Mouse (Mus musculus): Measurements from ENCODE around the gene Gm1113.

The Gm1113 gene

GRCm38 (mm10) chr9:35529141-35529540 lies 11.1 kb upstream of the Gm1113 start:
- no peak for DNase-seq (ENCODE audit: low spot score)

- DNase-seq (ENCODE audit: low spot score), result peak; percentile 29
Observed at GRCm38 (mm10) chr9:35523941-35524411, 5.9 kb upstream of the Gm1113 start.

- no peak for DNase-seq (ENCODE audit: low spot score)
Observed at GRCm38 (mm10) chr9:35523541-35523940, 5.5 kb upstream of the Gm1113 start.

GRCm38 (mm10) chr9:35522821-35523515 lies 4.9 kb upstream of the Gm1113 start:
- no peak for DNase-seq (ENCODE audit: low spot score)

- no peak for DNase-seq (ENCODE audit: low spot score)
Observed at GRCm38 (mm10) chr9:35522241-35522640, 4.2 kb upstream of the Gm1113 start.

GRCm38 (mm10) chr9:35520631-35521348 lies 2.7 kb upstream of the Gm1113 start:
- DNase-seq (ENCODE audit: low spot score), result no peak

- DNase-seq (ENCODE audit: low spot score), result no peak
Observed at GRCm38 (mm10) chr9:35516711-35517110, 1.4 kb downstream of the Gm1113 start.

- no peak for DNase-seq (ENCODE audit: low spot score)
Observed at GRCm38 (mm10) chr9:35516182-35516581, 1.9 kb downstream of the Gm1113 start.

GRCm38 (mm10) chr9:35513900-35514299 lies 4.2 kb downstream of the Gm1113 start:
- DNase-seq (ENCODE audit: low spot score), result no peak

GRCm38 (mm10) chr9:35508234-35508633 lies 9.8 kb downstream of the Gm1113 start:
- DNase-seq (ENCODE audit: low spot score), result no peak

GRCm38 (mm10) chr9:35502361-35503000 lies 15.6 kb downstream of the Gm1113 start:
- no peak for DNase-seq (ENCODE audit: low spot score)

- no peak for DNase-seq (ENCODE audit: low spot score)
Observed at GRCm38 (mm10) chr9:35499946-35500345, 18.1 kb downstream of the Gm1113 start.

- no peak for DNase-seq (ENCODE audit: low spot score)
Observed at GRCm38 (mm10) chr9:35495471-35495870, 22.6 kb downstream of the Gm1113 start.

GRCm38 (mm10) chr9:35494937-35495336 lies 23.1 kb downstream of the Gm1113 start:
- no peak for DNase-seq (ENCODE audit: low spot score)

- DNase-seq (ENCODE audit: low spot score), result no peak
Observed at GRCm38 (mm10) chr9:35493733-35494092, 24.4 kb downstream of the Gm1113 start.

- no peak for DNase-seq (ENCODE audit: low spot score)
Observed at GRCm38 (mm10) chr9:35493033-35493732, 24.9 kb downstream of the Gm1113 start.

GRCm38 (mm10) chr9:35491109-35491866 lies 26.8 kb downstream of the Gm1113 start:
- DNase-seq (ENCODE audit: low spot score), result no peak

GRCm38 (mm10) chr9:35488496-35488895 lies 29.6 kb downstream of the Gm1113 start:
- DNase-seq (ENCODE audit: low spot score), result no peak

- no peak for DNase-seq (ENCODE audit: low spot score)
Observed at GRCm38 (mm10) chr9:35486616-35487015, 31.5 kb downstream of the Gm1113 start.

GRCm38 (mm10) chr9:35483949-35484348 lies 34.1 kb downstream of the Gm1113 start:
- DNase-seq (ENCODE audit: low spot score), result no peak

GRCm38 (mm10) chr9:35482014-35482898 lies 35.8 kb downstream of the Gm1113 start:
- no peak for DNase-seq (ENCODE audit: low spot score)

All from c-Kit-positive CD71-positive TER-119-positive erythroid progenitor cells, embryonic 14.5 days (primary cell).